Mouse (Mus musculus) splenic B cell, adult 2 months (primary cell): ENCODE results near the gene Snx32.
"Not testable (repeated sequence)": the region's sequence is repeated elsewhere in the genome, so short reads cannot be mapped to it uniquely, and the experiment has no call there.

Source experiments
- DNase-seq: peaks from one replicate; pipeline ENCODE4 v3.0.0-alpha.2; 2011; ENCODE audit warnings: low read depth, low spot score
- H3K27me3 ChIP-seq: 2 replicates; pipeline ENCODE4 v1.6.1; 2012; ENCODE audit warnings: mild to moderate bottlenecking, low read length, moderate library complexity, mixed read lengths; ENCODE audit not compliant: control insufficient read depth, poor library complexity, insufficient read depth, severe bottlenecking
- H3K36me3 ChIP-seq: 2 replicates; pipeline ENCODE4 v1.6.1; 2012; ENCODE audit warnings: mild to moderate bottlenecking, low read length, moderate library complexity, mixed read lengths; ENCODE audit not compliant: control insufficient read depth, poor library complexity, insufficient read depth, severe bottlenecking

Gene Snx32

GRCm38 (mm10) chr19:5525204-5525603, 14.9 kb upstream of the Snx32 start:
- Histone ChIP-seq H3K36me3 (no peaks in the 10 kb centered on the region), H3K27me3 (no peaks in the 10 kb centered on the region)
- DNase-seq = no peak

DNA sequence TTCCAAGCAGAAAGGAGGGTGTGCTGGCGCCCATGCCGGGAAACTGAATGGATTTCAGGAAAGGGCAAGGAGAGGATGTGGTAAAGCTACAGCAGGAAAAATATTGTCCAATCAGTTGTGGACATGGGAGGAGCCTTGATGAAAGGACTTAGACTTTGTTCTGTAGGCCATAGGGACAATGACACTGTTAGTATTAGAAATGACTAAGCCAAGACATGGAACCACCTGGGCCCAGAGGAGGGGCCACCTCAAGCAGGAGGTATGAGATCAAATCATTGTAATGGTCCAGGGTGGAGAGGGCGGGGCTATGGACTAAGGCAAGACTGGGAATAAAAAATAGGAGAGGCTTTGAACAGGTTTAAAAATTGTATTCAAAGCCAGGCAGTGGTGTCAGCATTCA, 8.4 kb upstream of the Snx32 start:
- DNase-seq = no peak
- H3K27me3 ChIP-seq = no peaks in the 10 kb centered on the region
- H3K36me3 ChIP-seq = no peaks in the 10 kb centered on the region

DNA sequence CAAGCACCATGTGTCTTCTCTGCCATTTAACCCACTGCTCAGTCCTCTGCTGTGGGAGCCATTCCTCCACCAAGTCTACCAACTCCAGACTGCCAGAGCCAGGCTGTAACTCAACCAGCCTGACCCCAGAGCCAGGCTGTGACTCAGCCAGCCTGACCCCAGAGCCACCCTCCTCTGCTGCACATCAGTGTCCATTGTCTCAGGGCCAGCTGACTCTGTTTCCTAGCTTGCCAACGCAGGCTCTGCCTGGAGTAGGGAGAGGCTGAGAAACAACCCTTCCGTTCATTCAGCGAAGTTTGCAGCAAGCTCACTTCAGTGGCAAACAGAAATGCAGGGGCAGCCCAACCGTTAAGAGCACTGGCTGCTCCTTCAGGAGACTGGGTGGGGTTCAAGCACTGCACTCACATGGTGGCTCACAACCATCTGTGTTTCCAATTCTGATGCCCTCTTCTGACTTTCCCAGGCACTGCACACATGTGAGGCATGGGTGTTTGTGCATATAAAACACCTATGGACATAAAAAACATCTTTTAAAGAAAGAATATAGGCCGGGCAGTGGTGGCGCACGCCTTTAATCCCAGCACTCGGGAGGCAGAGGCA, 6.7 kb upstream of the Snx32 start:
- Histone ChIP-seq H3K36me3 (no peaks in the 10 kb centered on the region), H3K27me3 (no peaks in the 10 kb centered on the region)
- no peak for DNase-seq

DNA sequence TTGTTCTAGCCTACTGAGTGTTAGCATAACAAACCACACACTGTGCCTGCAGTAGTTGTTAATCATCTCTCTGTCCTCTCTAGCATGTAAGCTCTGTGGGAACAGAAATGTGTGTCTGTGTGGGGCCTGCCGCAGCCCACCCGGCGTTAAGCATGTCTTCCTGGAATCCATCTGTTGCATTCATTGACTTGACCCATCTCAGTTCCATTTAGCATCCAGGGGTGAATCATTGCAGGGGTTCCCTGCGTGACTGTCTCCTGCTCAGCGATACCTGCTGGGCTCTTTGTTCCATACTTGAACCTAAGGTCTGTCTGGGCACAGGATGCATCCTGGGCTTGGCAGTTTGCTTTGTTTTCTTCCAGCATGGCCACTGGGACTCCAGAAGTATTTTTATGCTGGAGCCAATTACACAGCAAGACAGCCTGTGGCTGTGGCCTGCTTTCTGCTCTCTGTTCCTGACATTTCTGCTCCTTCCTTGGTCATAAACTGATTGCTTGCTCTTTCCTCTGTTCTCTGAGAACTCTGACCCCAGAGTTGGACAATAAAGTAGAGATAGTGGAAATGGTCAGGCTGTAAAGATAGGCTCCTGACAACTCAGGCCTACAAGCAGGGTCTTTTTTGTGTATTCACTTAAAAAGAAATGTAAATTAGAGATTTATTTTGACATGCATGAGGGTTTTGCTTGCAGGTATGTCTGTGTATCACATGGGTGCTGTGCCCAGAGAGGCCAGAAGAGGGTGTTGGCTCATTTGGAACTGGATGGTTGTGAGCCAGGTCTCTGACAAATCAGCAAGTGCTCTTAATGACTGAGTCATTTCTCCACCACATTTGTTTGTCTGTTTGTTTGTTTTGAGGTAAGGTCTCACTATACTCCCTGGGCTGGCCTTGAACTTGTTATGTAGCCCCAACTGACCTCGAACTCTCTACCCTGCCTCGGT, 5.8 kb upstream of the Snx32 start:
- DNase-seq = peak; percentile 34
- Histone ChIP-seq H3K36me3 (no peaks in the 10 kb centered on the region), H3K27me3 (no peaks in the 10 kb centered on the region)

DNA sequence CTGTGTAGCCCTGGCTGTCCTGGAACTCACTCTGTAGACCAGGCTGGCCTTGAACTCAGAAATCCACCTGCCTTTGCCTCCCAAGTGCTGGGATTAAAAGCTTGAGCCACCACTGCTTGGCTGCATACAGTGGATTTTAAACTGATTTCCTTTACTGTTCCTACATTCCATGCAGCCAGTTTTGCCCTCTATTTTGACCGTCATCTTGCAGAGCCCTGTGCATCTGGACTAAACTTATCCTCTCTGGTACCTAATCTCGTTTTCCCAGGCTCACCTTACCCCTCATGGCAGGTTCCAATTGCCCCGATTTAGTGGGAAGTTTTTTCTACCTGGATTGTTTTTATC, 2.6 kb upstream of the Snx32 start:
- no peak for DNase-seq
- Histone ChIP-seq H3K27me3 (no peaks in the 10 kb centered on the region), H3K36me3 (no peaks in the 10 kb centered on the region)

- peak; percentile 81 for DNase-seq
- no peaks in the 10 kb centered on the region for H3K27me3 ChIP-seq
- H3K36me3 ChIP-seq = no peaks in the 10 kb centered on the region
Observed at GRCm38 (mm10) chr19:5512091-5513004, 2.0 kb upstream of the Snx32 start.

DNA sequence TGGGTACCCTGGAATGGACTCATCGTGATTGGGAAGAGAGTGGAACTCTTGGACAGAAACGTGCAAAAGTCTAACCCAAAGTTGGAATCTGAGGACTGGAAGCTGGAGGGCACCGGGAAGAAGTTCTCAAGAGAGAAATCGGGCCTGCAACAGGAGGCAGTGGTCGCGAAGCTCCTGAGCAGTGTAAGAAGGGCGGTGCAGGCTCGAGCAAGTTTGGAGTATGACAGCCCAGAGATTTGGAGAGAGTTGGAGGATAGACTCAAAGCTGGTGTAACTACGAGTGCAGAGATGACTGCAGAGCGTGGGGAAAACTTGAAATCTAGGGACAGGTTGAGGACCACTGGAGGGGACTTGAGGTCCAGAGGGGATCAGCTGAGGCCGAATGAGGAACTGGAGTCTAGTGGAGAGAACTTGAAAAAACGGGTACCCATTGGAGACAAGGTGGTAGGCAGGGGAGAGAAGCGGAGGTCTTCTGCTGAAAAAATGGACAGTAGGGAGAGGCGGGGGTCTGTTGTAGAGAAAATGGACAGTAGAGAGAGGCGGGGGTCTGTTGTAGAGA, 815 bp upstream of the Snx32 start:
- H3K27me3 ChIP-seq = no peaks in the 10 kb centered on the region
- no peak for DNase-seq
- H3K36me3 ChIP-seq = no peaks in the 10 kb centered on the region

DNA sequence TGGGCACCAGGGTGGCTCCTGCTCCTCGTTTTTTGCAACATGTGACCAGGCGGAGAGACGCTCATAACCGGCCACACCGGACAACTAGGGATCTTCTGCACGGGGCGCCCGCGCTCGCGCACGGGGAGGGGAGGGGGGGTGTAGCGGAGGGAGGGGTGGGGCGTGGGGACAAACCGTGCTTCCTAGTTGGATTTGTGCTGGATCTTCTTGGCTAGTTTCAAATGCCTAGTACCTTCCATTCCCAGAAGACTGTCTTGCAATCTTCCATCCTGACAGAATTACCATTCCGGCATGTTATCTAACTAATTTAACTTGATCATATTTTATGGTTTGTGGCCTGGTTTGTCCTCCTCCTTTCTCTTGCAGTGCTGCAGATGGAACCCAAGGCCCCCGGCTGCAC, 6.7 kb downstream of the Snx32 start, which contains the start of gene 1700020D05Rik:
Gene 1700020D05Rik, minus strand, starts transcription at position 101 of the 400 bp plus-strand sequence.
- DNase-seq = no peak
- Histone ChIP-seq H3K36me3 (no peaks in the 10 kb centered on the region; the same call in 1 of the 2 replicates), H3K27me3 (no peaks in the 10 kb centered on the region)

DNA sequence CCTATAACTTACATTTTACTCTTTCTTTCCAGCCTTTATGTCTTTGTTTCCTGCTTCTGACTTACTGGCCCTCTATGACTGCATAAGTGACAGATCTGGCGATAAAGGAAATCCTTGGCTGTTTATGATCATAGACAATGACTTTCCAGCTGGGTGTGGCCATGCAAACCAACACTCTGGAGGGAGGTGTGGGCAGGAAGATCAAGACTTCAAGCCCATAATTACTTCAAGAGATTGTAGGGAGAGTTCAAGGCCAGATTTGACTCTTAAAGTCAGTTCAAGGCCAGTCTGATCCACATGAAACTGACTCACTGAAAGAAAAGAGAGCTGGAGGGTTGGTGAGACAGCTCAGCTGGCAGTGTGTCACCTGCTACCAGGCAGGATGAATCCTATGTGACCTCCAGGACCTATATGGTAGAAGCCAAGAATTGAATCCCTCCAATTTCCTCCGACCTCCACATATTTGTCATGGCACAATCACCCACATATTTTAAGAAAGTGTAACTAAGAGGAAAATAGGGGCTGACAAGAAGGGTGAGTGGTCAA, 9.9 kb downstream of the Snx32 start:
- peaks cover 6% of the 10 kb centered on the region for H3K36me3 ChIP-seq
- DNase-seq = no peak
- H3K27me3 ChIP-seq = no peaks in the 10 kb centered on the region

DNA sequence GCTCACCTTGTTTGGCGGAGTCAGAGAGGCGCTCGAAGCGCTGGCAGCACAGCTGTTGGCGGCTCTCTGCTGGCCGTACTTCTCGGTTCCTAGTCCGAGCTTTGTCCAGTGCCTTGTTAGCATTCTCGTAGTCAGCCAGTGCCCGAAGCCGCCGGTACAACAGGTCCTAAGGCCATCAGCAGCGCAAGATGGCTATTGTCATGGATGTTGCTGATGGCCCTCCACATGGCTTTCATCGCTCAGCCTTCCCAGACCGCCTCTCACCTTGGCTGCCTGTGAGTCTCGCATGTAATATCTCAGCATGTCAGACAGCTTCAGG, 14.3 kb downstream of the Snx32 start:
- H3K27me3 ChIP-seq = no peaks in the 10 kb centered on the region
- DNase-seq = no peak

DNA sequence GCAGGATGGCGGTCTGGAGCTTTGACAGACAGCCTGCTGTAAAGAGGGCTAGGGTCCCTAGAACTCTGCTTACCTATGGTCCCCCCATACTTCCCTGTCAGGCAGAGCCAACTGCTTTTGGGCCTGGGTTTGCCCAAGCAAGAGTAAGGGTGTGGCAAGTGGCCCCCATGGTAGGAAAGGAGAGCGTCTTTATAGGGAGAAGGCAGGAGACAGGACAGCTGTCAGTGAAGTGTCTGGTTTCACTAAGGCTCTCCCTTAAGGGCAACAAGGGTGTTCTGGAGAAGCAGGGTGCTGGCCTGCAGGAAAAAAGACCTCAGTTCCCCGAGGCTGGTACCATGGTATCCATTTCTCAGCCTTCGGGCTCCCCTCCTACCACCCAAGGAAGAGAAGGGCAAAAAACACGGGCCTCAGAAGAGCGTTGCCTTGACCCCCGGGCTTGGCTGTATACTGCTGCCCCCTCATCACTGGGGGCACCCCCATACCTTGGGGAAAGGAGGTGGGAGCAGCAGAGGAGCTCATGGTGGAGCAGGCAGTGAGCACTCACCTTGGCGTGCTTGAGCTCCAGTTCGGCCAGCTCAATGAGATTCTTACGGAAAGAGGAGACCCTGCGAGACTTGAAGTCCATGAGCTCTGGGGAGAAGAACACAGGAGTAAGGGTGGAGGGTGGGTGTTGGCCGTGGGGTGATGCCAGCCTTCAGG, 14.8 kb downstream of the Snx32 start:
- no peak for DNase-seq
- H3K36me3 ChIP-seq = peaks cover 20% of the 10 kb centered on the region
- no peaks in the 10 kb centered on the region for H3K27me3 ChIP-seq

More for the DNA sequence above, 14.3 kb downstream of the Snx32 start:
- H3K36me3 ChIP-seq = peaks cover 20% of the 10 kb centered on the region

DNA sequence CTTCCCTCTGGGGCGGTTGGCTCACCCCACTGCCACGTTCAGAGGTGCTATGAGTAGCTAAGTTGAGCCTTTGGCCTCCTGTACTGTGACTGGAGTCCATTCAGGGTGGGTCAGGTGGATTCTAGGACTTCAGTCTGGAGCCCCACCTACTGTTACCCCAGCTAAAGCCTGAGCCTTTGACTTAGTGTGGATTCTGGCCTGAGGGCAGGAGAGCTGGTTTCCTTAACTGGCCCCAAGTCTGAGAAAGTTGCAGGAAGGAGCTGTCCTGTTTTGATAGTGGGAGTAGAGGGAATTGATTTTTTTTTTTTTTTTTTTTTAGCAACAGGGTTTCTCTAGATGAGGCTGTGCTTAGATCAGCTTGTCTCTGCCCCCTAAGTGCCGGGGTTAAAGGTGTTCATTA, 16.0 kb downstream of the Snx32 start:
- no peak for DNase-seq
- no peaks in the 10 kb centered on the region for H3K27me3 ChIP-seq
- peaks cover 20% of the 10 kb centered on the region for H3K36me3 ChIP-seq

GRCm38 (mm10) chr19:5493301-5493721, 17.0 kb downstream of the Snx32 start:
- DNase-seq = peak; percentile 65
- peaks cover 20% of the 10 kb centered on the region for H3K36me3 ChIP-seq
- not testable (repeated sequence) for H3K27me3 ChIP-seq

DNA sequence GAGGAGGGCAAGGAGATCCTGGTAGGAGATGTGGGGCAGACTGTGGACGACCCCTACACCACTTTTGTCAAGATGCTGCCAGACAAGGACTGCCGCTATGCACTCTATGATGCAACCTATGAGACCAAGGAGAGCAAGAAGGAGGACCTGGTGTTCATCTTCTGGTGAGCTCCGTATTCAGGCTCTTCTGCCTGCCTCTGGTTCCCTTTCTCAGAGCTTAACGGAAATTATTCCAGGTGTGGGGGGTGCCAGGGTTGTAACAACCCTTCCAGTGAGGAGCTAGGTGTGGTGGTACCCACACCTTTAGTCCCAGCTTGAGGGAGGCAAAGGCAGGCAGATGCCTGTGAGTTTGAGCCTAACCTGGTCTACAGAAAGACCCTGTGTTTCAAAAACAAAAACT, 17.7 kb downstream of the Snx32 start:
- DNase-seq = no peak
- Histone ChIP-seq H3K36me3 (peaks cover 19% of the 10 kb centered on the region), H3K27me3 (no peaks in the 10 kb centered on the region)
